ENCODE assay signal across 15 mouse cellular contexts in genomic region chr5:81686845-81687244, GRCm38 (mm10).
DNase-seq lines count a peak whose midpoint lies in the region; ATAC-seq and TF ChIP-seq lines count a peak whose summit lies in the region.
"Had no signal": no experiment of that assay in that cellular context is flagged by ENCODE, and none has a peak within 500 bp of the region (broad histone marks: within the 10 kb centered on the region; RNA-seq: fewer than 3 reads in every experiment).

No protein-coding gene starts in this region.

- H3K4me3 ChIP-seq in kidney, adult 2 months (ENCODE audit: insufficient read depth, low read depth, low read length), result no peak overlapping the region
- no peak overlapping the region for H3K4me3 ChIP-seq in kidney, embryonic 16.5 days (ENCODE audit: low read length)
- H3K4me3 ChIP-seq: embryonic facial prominence, embryonic 12.5 days; forebrain, embryonic 12.5 days; midbrain, embryonic 15.5 days; stomach, embryonic 15.5 days had no signal

- TF ChIP-seq POLR2A in kidney, adult 2 months (IDR thresholded peaks at IDR 0.05; ENCODE audit: low read depth, low read length), result no peak

- TF ChIP-seq CTCF in kidney, adult 2 months (conservative IDR thresholded peaks at IDR 0.05; ENCODE audit: insufficient read depth, insufficient read length, low read depth, low read length), result no peak

- no peaks in the 10 kb centered on the region for H3K4me1 ChIP-seq in kidney, adult 2 months (ENCODE audit: control insufficient read depth, insufficient read depth, low read length)
- H3K4me1 ChIP-seq in kidney, embryonic 16.5 days (ENCODE audit: insufficient read depth, low read length), result no peaks in the 10 kb centered on the region
- H3K4me1 ChIP-seq: embryonic facial prominence, embryonic 12.5 days; forebrain, embryonic 12.5 days; midbrain, embryonic 15.5 days; stomach, embryonic 15.5 days had no signal

- DNase-seq in adrenal gland, postnatal 14 days, result peak; percentile 12
- no peak for DNase-seq in adrenal gland, adult 2 months
- DNase-seq in kidney, adult 2 months, result peak; percentile 42
- DNase-seq in urinary bladder, postnatal 14 days (ENCODE audit: low spot score), result peak; percentile 57
- DNase-seq in urinary bladder, adult 2 months (ENCODE audit: low spot score), result no peak
- peak; percentile 10 to 44 for DNase-seq in urinary bladder, postnatal 36 days (ENCODE audit: low spot score in 2 of 2)
- DNase-seq in layer of hippocampus, adult 18-20 months (ENCODE audit: low spot score in 2 of 2), result no peak
- DNase-seq: thymus, postnatal 14 days had no signal

- H3K27ac ChIP-seq in kidney, adult 2 months (ENCODE audit: insufficient read depth, low read depth, low read length), result no peak overlapping the region
- no peak overlapping the region for H3K27ac ChIP-seq in kidney, embryonic 16.5 days (ENCODE audit: low read length)
- H3K27ac ChIP-seq: embryonic facial prominence, embryonic 12.5 days; forebrain, embryonic 12.5 days; midbrain, embryonic 15.5 days; stomach, embryonic 15.5 days had no signal

- H3K9me3 ChIP-seq in kidney, embryonic 16.5 days (ENCODE audit: low read length), result no peaks in the 10 kb centered on the region
- H3K9me3 ChIP-seq: embryonic facial prominence, embryonic 12.5 days; forebrain, embryonic 12.5 days; midbrain, embryonic 15.5 days; stomach, embryonic 15.5 days had no signal

- ATAC-seq in kidney, embryonic 16.5 days (ENCODE audit: low FRiP score, low TSS enrichment), result no peak
- ATAC-seq: intestine, embryonic 16.5 days; midbrain, embryonic 15.5 days; Patski had no signal

- WGBS in kidney, adult 2 months, result 41% methylated on average over 4 of the region's 4 CpGs
- 62% methylated on average over 4 of the region's 4 CpGs for WGBS in kidney, embryonic 16.5 days

- H3K36me3 ChIP-seq in kidney, adult 2 months (ENCODE audit: control insufficient read depth, insufficient read depth, low read length), result no peaks in the 10 kb centered on the region
- H3K36me3 ChIP-seq in kidney, embryonic 16.5 days (ENCODE audit: insufficient read depth, low read length), result no peaks in the 10 kb centered on the region
- H3K36me3 ChIP-seq: embryonic facial prominence, embryonic 12.5 days; forebrain, embryonic 12.5 days; midbrain, embryonic 15.5 days; stomach, embryonic 15.5 days had no signal

- no peak overlapping the region for H3K9ac ChIP-seq in kidney, embryonic 16.5 days (replicated peaks; ENCODE audit: low read length)
- H3K9ac ChIP-seq: embryonic facial prominence, embryonic 12.5 days; forebrain, embryonic 12.5 days; midbrain, embryonic 15.5 days; stomach, embryonic 15.5 days had no signal

- no peak overlapping the region for H3K4me2 ChIP-seq in kidney, embryonic 16.5 days (replicated peaks; ENCODE audit: low read depth, low read length)
- H3K4me2 ChIP-seq: embryonic facial prominence, embryonic 12.5 days; forebrain, embryonic 12.5 days; midbrain, embryonic 15.5 days; stomach, embryonic 15.5 days had no signal

- no peaks in the 10 kb centered on the region for H3K27me3 ChIP-seq in kidney, adult 2 months (replicated peaks; ENCODE audit: control insufficient read depth, insufficient read depth, low read length)
- no peaks in the 10 kb centered on the region for H3K27me3 ChIP-seq in kidney, embryonic 16.5 days (ENCODE audit: insufficient read depth, low read length)
- H3K27me3 ChIP-seq: embryonic facial prominence, embryonic 12.5 days; forebrain, embryonic 12.5 days; midbrain, embryonic 15.5 days; stomach, embryonic 15.5 days had no signal

Comparison
In these comparisons a context has a peak if more than half of its experiments do, and no peak if none do; other contexts are left out.
1. DNase-seq: peak in adrenal gland, postnatal 14 days (single experiment), kidney, adult 2 months (single experiment), urinary bladder, postnatal 14 days (single experiment) and urinary bladder, postnatal 36 days (2 of 2); none in adrenal gland, adult 2 months (single experiment), urinary bladder, adult 2 months (single experiment) and layer of hippocampus, adult 18-20 months (0 of 2).